Mouse (Mus musculus): ENCODE data around the gene Gins2.

Gene Gins2

DNA sequence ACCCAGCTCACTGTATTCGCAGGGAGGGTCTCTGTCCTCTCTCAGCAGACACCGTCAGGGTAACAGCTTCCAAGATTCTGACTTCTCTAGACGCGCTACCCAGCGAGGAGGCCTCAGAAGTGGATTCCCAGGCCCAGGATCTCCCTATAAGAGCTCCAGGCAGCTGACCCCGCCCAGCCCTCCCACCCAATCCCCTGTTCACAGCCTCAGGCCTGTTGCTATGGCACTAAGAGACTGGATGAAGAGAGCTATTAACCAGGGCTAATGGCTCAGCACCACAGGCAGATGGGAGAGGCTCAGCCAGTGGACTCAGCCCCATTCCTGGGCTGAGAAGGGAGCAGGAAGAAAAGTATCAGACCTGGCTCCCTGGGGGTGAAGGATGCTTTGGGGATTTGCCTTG is 13.6 kb upstream of the Gins2 start:
- in situ Hi-C loops (cut with MboI, MseI): no loop called here

GRCm38 (mm10) chr8:120599504-120599903 is 10.4 kb upstream of the Gins2 start:
- in situ Hi-C loops (cut with MboI, MseI): loop anchor here (25.0 kb wide), 1 partner anchor 1037 kb away; the partner anchor contains the start of gene Mbtps1

DNA sequence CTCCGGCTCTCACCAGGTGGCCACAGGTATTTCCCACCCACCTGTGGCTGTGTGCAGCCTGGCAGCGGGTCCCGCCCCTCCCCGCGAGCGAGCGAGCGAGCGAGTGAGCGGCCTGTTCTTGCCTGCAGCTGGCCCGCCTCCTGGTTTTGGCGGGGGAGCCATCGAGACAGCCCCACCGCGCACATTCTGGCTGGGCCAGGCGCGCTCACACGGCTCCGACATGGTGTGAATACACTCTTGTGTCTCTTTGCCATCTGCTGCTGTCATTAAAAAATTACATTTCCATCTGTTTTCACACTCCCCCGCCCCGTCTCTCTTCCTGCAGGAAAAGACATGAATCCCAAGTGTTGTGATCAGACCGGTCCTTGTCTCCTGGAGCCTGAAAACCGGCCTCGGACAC is 9.5 kb upstream of the Gins2 start:
- in situ Hi-C loops (cut with MboI, MseI): loop anchor here (25.0 kb wide), 1 partner anchor 1036 kb away; the partner anchor contains the start of gene Mbtps1

- in situ Hi-C loops (cut with MboI, MseI): loop anchor here (25.0 kb wide), 1 partner anchor 1034 kb away; the partner anchor contains the start of gene Mbtps1
These were observed 6.9 kb upstream of the Gins2 start for GRCm38 (mm10) chr8:120595963-120596362.

DNA sequence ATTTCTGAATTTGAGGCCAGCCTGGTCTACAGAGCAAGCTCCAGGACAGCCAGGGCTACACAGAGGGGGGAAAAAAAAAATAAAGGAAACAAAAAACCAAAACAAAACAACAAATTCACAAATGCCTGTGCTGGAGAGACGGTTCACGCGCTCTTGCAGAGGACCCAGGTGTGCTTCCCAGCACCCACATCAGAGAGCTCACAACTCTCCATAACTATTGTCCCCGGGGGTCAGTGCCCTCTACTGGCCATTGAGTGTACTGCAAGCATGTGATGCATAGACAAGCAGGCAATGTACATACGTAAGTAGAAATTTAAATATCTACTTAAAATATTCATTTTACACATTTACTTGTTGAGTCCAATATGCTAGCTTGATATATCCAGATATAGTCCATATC is 5.5 kb upstream of the Gins2 start:
- in situ Hi-C loops (cut with MboI, MseI): loop anchor here (25.0 kb wide), 1 partner anchor 1032 kb away; the partner anchor contains the start of gene Mbtps1

DNA sequence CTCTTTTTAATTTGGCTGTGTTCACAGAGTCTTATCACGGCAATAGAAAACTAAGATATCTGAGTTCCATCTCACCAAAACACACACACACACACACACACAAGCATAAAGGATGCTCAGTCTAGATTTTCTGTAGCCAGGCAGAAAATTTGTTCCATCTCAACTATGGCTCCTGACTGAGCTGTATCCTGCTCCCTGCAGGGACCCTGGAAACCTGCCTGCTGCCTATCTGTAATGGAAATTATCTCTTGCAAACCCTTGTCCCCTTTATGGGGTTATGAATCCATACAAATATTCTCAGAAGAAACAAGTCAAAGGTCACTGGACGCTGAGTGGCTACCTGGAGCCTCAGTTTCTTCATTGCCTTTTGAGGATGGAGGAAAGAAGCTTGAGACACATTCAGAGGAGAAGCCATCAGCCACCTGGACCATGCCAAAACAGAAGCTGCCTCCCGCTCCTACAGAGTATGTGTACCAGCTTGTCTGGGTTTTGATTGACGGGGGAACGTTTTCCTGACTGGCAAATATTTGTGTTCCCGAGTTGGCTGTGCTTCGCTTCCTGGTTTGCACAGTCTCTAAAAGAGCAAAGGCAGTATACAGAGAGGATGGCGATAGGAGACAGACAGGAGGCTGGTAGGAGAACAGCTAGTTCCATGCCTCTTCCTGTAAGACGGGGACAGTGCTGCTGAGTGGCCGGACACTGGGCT is 2.6 kb upstream of the Gins2 start:
- in situ Hi-C loops (cut with MboI, MseI): loop anchor here (25.0 kb wide), 1 partner anchor 1029 kb away; the partner anchor contains the start of gene Mbtps1

DNA sequence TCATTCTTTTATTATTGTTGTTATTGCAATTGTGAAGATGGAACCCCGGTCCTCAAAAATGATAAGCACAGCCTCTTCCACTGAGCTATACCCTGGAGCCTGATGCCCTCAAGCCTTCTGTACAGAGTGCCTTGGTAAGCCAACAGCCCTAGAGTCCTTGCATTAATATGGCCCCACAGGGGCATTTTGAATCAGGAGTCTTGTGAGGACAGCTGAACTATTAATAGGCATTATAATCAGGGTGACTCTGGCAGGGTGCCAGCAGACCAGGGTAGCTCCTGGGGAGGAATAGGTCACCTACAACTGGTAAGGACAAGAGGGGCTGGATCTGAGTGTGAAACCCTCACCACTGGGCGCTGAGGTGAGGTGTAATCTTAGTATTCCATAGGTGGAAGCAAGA is 817 bp upstream of the Gins2 start:
- in situ Hi-C loops (cut with MboI, MseI): loop anchor here (25.0 kb wide), 1 partner anchor 1028 kb away; the partner anchor contains the start of gene Mbtps1

DNA sequence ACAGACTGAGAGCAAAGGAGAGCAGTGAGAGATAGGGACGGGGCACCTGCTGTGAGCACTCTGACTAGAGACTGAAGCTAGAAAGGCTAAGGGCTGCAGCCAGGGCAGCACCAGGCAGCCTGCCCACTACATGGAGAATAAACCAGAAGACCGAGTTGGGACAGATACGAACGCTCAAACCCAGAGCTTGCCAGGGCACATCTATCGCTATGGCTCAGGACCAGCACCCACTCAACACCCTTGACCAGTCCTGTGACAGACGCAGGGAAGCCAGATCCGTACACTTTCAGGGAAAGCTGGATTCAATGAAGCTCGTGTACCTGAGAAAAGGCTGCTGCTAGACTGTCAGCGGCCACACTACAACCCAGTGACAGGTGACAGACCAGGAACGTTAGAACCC is 3.6 kb downstream of the Gins2 start:
- in situ Hi-C loops (cut with MboI, MseI): loop anchor here (25.0 kb wide), 1 partner anchor 1023 kb away; the partner anchor contains the start of gene Mbtps1

- in situ Hi-C loops (cut with MboI, MseI): loop anchor here (25.0 kb wide), 1 partner anchor 1020 kb away; the partner anchor contains the start of gene Mbtps1
These were observed 7.3 kb downstream of the Gins2 start for GRCm38 (mm10) chr8:120581811-120582210.

DNA sequence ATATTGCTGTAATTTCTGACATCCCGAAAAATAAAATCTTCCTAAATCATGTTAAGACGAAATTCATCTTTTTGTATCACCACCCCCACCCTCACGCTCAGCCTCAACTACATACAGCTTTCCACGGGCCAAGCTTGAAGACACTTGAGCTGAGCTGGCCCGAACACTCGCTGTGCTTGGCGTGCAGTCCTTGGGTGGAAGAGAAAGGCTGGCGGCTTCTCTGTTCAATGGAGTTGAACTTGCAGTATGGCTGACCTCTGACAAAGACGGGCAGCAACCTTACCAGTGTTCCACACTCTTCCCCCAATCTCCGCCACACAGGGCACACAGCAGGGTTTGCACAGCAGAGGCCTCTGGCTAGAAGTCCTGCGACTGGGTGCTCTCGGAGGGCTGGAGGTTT is 7.8 kb downstream of the Gins2 start:
- in situ Hi-C loops (cut with MboI, MseI): loop anchor here (25.0 kb wide), 1 partner anchor 1019 kb away; the partner anchor contains the start of gene Mbtps1

GRCm38 (mm10) chr8:120580336-120581000 is 8.6 kb downstream of the Gins2 start:
- in situ Hi-C loops (cut with MboI, MseI): loop anchor here (25.0 kb wide), 1 partner anchor 1018 kb away; the partner anchor contains the start of gene Mbtps1

- in situ Hi-C loops (cut with MboI, MseI): loop anchor here (25.0 kb wide), 1 partner anchor 1016 kb away; the partner anchor contains the start of gene Mbtps1
These were observed 11.3 kb downstream of the Gins2 start for GRCm38 (mm10) chr8:120577821-120578220.

- in situ Hi-C loops (cut with MboI, MseI): loop anchor here (25.0 kb wide), 1 partner anchor 1014 kb away; the partner anchor contains the start of gene Mbtps1
These were observed 13.3 kb downstream of the Gins2 start for GRCm38 (mm10) chr8:120575801-120576200.

- in situ Hi-C loops (cut with MboI, MseI): loop anchor here (25.0 kb wide), 1 partner anchor 1013 kb away; the partner anchor contains the start of gene Mbtps1
These were observed 14.2 kb downstream of the Gins2 start for GRCm38 (mm10) chr8:120574941-120575340.

GRCm38 (mm10) chr8:120573866-120574265 is 15.2 kb downstream of the Gins2 start:
- in situ Hi-C loops (cut with MboI, MseI): no loop called here

- in situ Hi-C loops (cut with MboI, MseI): no loop called here
These were observed 16.6 kb downstream of the Gins2 start for GRCm38 (mm10) chr8:120572534-120572933.

GRCm38 (mm10) chr8:120571561-120571960 is 17.5 kb downstream of the Gins2 start:
- in situ Hi-C loops (cut with MboI, MseI): no loop called here

DNA sequence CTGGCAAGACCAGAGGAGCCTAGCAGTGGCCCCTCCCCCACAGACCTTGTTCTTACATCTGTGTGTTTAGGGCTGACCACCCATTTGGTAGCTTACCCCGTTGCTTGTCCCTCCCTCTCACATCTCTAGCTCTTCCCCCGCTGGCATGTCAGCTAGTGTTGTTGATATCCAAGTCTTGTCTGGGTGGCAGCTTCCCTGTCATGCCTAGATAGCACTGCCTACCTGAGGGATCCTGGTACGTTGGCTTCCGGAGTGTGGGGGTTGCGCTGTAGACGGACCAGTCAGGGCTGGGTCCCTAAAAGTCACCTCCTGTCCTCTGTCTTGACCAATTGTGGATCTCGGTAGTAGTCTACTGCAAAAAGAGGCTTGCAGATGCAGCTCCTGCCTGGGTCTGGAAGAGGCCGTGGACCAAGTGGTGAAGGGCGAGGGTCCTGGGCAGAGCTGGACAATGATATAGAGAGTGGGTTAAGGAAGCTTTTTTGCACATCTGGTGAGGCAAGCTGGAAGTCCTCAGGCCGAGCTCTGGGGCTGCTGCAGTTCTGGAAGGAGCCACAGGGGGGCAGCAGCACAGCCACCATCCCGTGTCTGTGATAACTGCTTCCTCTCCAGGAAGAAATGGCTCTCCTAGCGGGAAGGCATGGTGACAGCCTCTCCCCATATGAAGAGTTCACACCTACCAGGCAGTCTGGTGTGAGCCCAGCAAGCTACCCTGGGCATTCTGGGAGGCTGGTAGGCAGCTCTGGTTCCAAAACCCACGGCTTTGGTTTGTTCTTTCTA is 19.0 kb downstream of the Gins2 start:
- in situ Hi-C loops (cut with MboI, MseI): no loop called here

DNA sequence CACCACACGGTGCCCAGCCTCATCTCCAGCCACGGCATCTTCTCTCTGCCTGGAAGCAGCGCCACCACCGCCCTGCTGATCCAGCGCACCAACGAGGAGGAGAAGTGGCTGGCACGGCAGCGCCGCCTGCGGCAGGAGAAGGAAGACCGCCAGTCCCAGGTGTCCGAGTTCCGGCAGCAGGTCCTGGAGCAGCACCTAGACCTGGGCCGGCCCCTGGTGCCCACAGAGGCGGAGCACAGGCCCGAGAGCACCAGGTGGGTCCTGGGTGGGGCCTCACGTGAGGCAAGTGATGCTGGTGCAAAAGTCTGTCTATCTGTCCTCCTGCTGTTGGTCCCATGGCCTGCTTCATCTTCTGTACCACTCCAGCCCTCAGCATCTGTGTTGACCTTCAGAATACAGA is 20.0 kb downstream of the Gins2 start:
- in situ Hi-C loops (cut with MboI, MseI): no loop called here

- in situ Hi-C loops (cut with MboI, MseI): no loop called here
These were observed 20.8 kb downstream of the Gins2 start for GRCm38 (mm10) chr8:120568164-120568798.

DNA sequence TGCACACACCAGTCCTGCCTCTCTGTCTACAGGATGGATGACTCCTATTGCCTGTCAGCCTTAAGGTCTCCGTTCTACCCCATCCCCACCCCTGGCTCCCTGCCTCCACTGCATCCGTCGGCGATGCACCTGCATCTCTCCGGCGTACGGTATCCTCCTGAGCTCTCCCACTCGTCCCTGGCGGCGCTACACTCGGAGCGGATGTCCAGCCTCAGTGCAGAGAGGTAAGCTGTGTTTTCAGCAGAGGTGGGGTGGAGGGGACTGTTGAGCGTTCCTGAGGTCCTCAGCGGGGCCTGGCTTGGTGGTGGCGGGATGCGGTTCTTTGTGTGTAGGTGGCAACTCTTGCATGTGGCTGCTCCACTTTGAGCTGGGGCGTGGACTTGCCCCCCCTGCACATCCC is 21.4 kb downstream of the Gins2 start:
- in situ Hi-C loops (cut with MboI, MseI): no loop called here
